Mouse (Mus musculus): ENCODE results near the gene Dnmt3a.

Dnmt3a gene

DNA sequence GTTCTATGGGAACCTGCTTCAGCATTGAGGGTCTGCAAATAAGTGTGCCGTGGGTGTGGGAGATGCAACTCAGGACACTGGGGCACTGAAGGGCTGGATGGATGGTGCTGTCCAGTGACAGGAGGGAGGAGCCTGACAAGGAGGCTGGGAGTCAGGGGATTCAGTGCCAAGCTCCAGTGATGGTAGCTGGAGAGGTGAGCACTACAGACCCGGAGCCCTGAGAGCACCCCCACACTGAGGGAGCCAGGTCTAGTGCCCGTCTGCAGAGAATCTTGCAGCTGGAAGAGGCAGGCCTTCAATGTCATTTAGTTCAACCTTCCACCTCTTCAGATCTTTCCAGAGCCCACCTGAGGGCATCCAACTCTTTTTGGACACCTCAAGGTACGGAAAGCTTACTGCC is at the start of gene Dnmt3a:
Dnmt3a (plus strand) TSS at position 156 of the 400 bp plus-strand sequence.
- no peak for DNase-seq (ENCODE audit: low read depth in 2 of 2, low spot score in 2 of 2)

DNA sequence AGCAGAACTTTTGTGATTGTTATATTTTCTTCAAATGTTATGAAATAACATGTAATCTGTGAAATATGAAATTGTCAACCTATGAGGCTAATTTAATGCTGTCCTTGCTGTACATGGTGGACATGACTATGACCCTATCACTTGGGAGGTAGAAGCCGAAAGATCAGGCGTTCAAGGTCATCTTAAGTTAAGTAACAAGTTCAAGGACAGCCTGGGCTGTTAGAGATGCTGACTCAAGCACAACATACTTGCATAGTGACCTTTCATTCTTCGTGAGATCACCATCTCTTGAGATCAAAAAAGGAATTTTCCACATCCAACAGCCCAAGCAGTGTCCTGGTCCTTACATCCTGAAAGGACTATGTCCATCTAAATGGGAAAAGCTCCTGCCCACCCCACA is 49.6 kb upstream of the Dnmt3a start:
- DNase-seq (ENCODE audit: low read depth in 2 of 2, low spot score in 2 of 2), result no peak

- no peak for DNase-seq (ENCODE audit: low read depth in 2 of 2, low spot score in 2 of 2)
Measured at GRCm38 (mm10) chr12:3758127-3758526, 47.7 kb upstream of the Dnmt3a start.

GRCm38 (mm10) chr12:3759419-3759818 is 46.4 kb upstream of the Dnmt3a start:
- DNase-seq (ENCODE audit: low read depth in 2 of 2, low spot score in 2 of 2), result no peak

DNA sequence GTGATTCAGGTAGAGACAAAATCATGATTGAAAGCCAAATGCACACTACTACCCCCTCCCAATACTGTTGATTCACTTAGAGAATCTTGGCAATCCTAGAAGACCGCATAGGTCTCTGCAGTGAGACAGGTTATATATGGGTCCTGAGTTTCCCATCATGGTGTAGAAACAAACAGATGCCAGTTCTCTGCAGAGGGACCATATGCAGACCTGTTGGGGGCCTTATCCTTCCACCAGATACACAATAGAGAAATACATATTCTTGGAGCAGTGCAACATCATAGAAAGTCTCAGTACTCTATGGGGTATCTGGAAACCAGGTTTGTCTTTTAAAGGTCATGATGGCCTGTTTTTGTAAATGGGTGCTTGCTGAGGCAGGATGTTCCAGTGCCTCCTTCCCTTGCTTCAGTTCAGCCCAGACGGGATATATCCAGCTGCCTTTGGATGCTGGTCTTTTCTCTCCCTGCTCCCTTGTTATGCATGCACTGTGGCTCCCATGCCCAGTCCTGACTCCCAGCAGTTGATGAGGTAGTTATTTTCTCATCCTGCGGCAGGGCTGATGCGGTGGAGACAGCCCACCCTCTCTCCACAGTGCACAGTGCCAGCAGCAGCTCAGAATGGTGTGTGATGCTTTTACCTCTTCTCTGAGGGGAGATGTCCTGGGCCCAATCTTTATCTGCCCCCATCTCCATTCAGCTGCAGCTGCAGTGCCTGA is 44.8 kb upstream of the Dnmt3a start:
- DNase-seq (ENCODE audit: low read depth in 2 of 2, low spot score in 2 of 2), result no peak

DNA sequence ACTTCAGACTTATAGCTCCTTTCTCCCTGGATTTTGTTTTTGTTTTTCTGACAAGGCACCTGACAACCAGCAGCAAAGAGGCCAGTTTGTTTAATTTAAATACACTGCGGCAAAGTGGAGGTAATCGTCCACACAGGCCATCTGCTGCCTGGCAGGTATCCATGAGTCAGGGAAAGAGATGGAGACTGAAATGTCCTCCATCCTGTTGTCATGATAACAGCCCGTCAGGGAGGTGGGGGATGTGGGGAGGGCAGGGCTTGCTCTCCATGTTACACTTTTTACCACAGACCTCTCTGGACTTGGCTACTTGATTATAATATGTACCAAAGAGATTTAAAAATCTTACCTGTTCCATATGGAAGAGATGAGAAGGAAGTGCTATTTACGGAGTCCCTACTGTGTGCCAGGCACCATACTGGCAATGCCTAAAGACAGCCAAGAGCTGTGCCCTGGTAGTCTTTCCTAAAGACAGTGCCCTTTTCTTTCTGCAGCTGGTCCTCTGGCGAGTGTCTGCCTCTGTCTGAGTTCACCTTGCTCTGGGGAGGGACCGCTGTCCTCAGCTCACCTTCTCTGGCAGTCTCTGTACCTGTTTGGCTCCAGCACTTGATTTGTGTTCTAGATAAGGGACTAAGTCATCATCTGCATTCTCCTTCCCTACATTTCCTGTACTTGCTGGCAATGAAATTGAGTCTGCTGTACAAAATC is 44.1 kb upstream of the Dnmt3a start:
- no peak for DNase-seq (ENCODE audit: low read depth in 2 of 2, low spot score in 2 of 2)

- no peak for DNase-seq (ENCODE audit: low read depth in 2 of 2, low spot score in 2 of 2)
Measured at GRCm38 (mm10) chr12:3764191-3764804, 41.5 kb upstream of the Dnmt3a start.

- no peak for DNase-seq (ENCODE audit: low read depth in 2 of 2, low spot score in 2 of 2)
Measured at GRCm38 (mm10) chr12:3767360-3767759, 38.4 kb upstream of the Dnmt3a start.

DNA sequence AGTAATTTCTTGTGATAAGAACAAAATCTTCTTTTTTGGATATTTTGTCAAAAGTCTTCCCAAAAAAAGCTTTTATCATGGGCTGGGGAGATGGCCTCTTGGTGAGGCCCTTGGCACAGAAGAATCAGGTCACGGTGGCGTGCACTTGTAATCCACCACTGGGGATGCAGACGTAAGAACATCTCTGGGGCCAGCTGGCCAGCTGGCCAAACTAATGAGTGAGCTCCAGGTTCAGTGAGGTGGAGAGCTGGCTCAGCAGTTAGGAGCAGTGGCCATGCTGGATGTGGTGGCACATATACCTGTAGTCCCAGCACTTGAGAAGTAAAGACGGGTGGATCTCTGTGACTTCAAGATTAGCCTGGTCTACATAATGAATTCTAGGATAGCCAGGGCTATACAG is 37.4 kb upstream of the Dnmt3a start:
- no peak for DNase-seq (ENCODE audit: low read depth in 2 of 2, low spot score in 2 of 2)

GRCm38 (mm10) chr12:3770546-3770945 is 35.3 kb upstream of the Dnmt3a start:
- no peak for DNase-seq (ENCODE audit: low read depth in 2 of 2, low spot score in 2 of 2)

DNA sequence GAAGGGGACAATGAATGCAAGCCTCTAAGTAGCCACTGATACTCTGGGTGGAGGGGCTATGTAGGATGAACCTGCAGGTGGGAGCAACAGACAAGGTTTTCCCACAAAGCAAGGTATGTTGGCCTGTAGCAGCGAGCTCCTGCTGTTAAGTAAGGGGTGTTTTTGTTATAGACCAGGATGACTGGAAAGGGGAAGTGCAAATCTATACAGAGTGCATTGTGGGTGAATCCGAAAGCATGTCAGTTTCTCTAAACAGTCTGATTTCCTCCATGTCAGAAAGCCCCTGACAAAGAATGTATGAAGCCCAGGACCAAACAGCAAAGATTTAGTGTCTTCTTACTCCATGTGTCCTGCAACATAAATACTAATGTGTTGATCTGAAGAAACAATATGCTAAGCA is 34.7 kb upstream of the Dnmt3a start:
- no peak for DNase-seq (ENCODE audit: low read depth in 2 of 2, low spot score in 2 of 2)

- DNase-seq (ENCODE audit: low read depth in 2 of 2, low spot score in 2 of 2), result no peak
Measured at GRCm38 (mm10) chr12:3773643-3774042, 32.2 kb upstream of the Dnmt3a start.

DNA sequence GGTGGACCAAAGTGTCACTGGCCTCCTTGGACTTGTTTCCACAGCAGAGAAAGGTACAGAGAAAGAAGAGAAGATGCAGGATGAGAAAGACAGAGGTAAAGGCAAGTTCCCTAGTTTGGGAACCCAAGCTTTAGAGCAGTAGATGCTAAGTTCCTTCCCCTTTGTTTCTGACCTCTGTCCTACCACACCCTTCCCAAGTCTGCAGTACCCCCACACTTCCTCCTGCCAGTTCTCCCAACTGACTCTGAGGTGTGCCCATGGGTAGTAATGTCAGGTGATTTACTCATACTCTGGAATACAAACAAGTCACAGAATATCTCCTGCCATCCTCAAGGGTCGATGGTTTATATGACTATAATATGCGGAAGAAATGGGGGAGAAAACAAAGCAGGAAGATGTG is 29.8 kb upstream of the Dnmt3a start:
- DNase-seq (ENCODE audit: low read depth in 2 of 2, low spot score in 2 of 2), result no peak

- DNase-seq (ENCODE audit: low read depth in 2 of 2, low spot score in 2 of 2), result no peak
Measured at GRCm38 (mm10) chr12:3777682-3778081, 28.1 kb upstream of the Dnmt3a start.

- DNase-seq (ENCODE audit: low read depth in 2 of 2, low spot score in 2 of 2), result no peak
Measured at GRCm38 (mm10) chr12:3778286-3778685, 27.5 kb upstream of the Dnmt3a start.

- no peak for DNase-seq (ENCODE audit: low read depth in 2 of 2, low spot score in 2 of 2)
Measured at GRCm38 (mm10) chr12:3779639-3780038, 26.2 kb upstream of the Dnmt3a start.

DNA sequence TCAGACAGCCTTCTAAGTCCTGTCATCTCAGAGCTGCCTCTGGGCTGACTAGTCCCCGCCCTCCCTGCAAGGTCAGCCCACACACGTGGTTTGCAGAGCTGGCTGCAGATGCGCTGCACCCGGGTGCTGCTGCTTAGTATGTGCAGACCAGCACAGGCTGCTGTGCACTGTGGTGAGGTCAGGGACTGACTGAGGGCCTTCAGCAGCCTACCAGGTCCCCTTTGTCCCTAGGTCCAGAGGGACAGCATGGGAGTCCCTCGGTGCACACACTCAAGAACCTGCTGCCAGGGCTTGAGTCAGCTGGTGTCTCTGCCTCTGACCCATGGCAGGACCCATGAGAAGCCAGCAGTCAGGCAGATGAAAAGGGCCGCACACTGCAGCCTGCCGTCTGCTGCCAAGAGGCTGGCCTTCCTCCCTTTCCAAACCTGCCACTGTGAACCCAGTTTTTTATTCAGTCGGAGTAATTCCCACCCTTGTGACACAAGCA is 25.4 kb upstream of the Dnmt3a start:
- no peak for DNase-seq (ENCODE audit: low read depth in 2 of 2, low spot score in 2 of 2)

GRCm38 (mm10) chr12:3780931-3781471 is 24.8 kb upstream of the Dnmt3a start:
- no peak for DNase-seq (ENCODE audit: low read depth in 2 of 2, low spot score in 2 of 2)

DNA sequence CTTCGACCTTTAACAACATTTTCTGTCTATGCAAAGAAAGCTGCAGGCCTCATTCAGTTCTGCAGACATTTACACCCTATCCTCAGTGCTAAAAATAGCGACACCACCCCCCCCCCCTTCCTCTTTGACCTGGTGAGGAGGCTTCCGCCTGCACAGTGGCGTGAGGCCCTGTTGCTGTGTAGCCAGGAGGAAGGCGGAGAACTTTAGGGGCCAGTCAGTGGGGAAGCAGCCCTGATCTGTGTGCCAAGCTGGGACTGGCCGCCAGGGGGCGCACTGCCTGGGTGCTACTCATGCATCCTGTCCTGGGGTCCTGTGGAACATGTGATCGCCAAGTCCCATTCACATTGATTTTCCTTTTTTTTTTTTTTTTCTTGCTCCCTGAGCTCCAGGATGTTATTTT is 24.3 kb upstream of the Dnmt3a start:
- DNase-seq (ENCODE audit: low read depth in 2 of 2, low spot score in 2 of 2), result peak; percentile 83 to 85

DNA sequence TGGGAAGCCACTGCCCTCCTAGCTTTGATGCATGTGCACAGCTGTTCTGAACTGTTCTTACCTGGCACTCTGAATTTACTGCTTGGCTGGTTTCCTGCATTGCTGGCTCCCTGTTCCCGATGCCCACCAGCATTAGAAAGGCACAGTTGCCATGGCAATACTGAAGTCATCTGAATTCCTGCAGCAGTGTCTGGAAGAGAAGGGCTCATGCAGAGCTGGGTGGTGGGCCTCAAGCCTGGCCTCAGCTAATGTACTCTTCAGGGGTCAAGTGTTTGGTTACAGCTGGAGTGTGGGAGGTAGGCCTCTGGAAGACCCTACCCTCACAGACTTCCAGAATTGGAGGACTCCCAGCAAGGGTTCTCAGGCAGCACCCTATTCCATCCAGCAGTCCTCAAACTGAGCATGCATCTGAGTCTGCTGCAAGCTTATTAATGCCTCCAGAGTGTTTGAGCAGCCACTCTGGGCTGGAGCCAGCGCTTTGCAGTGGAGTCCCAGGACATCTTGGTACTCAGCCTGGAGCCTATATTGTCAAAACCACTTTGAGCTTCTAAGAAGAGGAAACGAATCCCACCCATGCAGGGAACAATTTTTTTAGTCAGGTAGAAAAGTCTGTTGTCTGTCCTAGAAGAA is 22.5 kb upstream of the Dnmt3a start:
- DNase-seq (ENCODE audit: low read depth in 2 of 2, low spot score in 2 of 2), result no peak

DNA sequence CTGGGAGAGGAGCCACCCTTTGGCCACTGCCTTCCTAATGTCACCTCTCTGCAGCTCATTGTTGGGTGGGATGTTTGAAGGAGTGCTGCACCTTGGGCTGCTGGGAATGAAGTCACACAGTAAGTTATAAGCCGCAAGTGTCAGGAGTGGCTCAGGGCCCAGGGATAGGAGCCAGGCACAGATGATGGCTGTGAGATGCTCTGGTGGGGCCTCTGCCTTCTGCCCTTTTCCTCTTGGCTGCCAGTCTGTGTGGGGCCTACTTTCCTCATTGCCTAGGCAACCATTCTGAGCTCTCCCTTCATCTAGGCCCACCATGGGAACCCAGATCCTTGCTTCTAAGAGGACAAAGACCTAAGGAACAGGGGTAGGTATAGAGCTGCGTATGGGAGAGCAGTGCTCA is 21.5 kb upstream of the Dnmt3a start:
- DNase-seq (ENCODE audit: low read depth in 2 of 2, low spot score in 2 of 2), result no peak

All from CD8-positive naive resting alpha-beta T cell, adult 2 months (primary cell).